Mouse (Mus musculus) lung, postnatal 0 days (tissue): Measurements from ENCODE around the gene Rbm42.

ENCODE experiments used
- CTCF ChIP-seq: IDR thresholded peaks from 2 replicates; pipeline ENCODE4 v1.5.1; 2016; ENCODE audit warnings: antibody characterized with exemption, mild to moderate bottlenecking
- EP300 ChIP-seq: IDR thresholded peaks from 2 replicates; pipeline ENCODE4 v1.6.1; 2016; ENCODE audit warnings: antibody characterized with exemption, mild to moderate bottlenecking, control low read depth

DNA sequence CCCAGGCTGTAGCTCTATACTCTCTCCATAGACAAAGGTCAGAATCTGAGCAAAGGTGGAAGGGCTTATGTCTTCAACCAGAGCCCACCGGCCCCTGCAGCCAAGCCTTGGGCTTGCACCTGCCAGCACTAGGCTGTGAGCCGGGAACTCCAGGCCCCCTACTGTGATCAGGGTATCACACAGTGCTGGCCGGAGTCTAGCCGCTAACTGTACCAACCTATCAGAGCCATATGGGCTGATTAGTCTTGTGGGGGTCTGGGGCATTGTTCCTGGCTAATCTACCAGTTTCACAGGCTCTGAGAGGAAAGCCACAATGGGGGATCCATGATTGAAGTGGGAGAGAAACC is 58.5 kb downstream of the Rbm42 start:
- no peak for TF ChIP-seq EP300
- TF ChIP-seq CTCF: no peak
